Mouse (Mus musculus) gastrocnemius, adult 8-10 months (tissue): ENCODE measurements around the gene Auts2. TPM values are rescaled to one million over a fixed set of nuclear protein-coding genes. Genes with fewer than 3 reads are reported as not detected.

Source experiments
- DNase-seq, 2 experiments: peaks; one replicate each; pipeline ENCODE4 v3.0.0; 2022; ENCODE audit warnings: low spot score in 2 of 2
- total RNA-seq, 4 experiments: library from RNA; stranded (reverse); gene quantifications; 2 replicates each; pipeline ENCODE4 v1.2.4; 2022

Auts2 gene
- total RNA-seq, 4 experiments from 2014 or later: 7.6 to 18.8 (median 12.4) TPM

DNA sequence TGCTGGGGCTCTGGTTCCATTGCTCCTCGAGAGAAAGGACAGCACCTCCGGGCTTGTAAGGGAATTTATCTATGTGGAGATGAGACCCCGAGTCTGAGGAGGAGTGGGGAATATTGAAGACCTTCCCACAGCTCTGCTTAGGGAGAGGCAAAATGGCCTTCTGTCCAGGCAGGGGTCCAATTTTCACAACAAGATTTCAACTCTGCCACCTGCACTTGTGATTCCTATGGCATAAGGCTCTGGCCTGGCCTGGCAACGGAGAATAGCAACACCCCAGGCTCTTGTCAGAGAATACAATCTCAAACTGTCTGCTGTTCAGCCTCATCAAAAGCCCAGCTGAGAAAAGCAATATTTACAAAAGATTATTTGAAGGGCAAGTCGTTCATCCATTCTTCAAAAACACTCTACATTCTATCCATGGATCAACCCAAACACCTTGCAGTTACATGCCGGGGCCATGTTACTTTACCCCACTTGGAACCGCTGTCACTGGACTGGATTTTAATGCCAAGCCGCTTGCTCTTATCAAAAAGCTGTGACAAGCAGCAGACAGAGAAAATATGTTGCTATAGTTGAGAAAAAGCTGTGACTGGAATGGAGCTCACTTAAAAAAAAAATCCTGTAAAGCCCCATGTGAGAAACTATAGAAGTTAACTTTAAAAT lies 856.1 kb downstream of the Auts2 start:
- DNase-seq: no peak

DNA sequence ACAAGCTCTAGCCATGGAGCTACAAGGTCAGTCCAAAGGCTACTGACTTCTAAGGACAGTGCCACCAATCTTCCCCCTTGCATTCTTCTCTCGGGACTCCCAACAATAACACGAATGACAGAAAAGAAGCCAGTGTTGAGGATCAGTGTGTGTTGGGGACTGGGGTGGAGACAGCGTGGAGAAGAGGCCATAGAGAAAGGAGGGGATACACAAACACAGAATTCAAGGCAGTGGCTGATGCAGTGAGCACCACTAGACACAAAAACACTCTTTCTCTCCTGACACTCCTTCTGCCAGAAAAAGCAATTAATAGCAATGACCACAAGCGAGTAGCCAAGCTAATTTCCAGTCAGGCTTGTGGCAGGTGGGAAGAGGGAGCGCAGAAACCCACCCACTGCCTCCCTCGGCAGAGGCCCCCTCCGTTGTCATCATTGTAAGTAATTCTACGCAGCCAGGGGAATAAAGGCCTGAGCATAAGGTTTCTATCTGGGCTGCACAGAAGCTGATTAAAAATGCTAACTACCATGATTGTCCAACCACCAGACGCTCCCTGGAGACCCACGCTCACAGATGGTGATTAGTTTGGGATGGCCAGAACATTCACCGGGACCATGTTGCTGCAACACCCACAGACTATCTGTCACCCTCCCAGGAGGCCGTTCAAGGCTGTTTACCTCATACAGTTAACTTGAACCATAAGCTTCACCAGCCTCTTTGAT lies 862.9 kb downstream of the Auts2 start:
- DNase-seq: no peak

GRCm38 (mm10) chr5:131679523-131679922 lies 863.6 kb downstream of the Auts2 start:
- DNase-seq: no peak

- no peak for DNase-seq
Measured at GRCm38 (mm10) chr5:131677518-131677917, 865.6 kb downstream of the Auts2 start.

GRCm38 (mm10) chr5:131673696-131674095 lies 869.4 kb downstream of the Auts2 start:
- peak; percentile 8 to 24 for DNase-seq

- DNase-seq: no peak
Measured at GRCm38 (mm10) chr5:131665068-131665467, 878.1 kb downstream of the Auts2 start.

DNA sequence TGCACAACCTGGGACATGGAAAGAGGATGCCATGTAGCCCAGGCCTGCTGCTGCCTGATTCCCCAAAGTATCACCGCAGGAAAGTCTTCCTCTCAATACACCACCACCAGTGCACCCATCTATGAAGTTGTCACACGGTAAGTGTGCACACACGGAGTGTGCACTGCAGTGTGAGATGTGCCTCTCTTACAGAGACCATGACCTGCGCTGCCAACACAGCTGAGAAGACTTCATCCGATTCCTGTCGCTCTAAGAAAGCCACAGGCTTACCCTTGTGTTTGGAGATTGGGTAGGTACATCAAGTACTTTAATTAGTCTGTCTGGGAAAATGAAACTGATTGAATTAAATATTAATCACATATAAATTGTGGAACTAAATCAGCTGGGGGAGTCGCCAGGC lies 878.5 kb downstream of the Auts2 start:
- no peak for DNase-seq

GRCm38 (mm10) chr5:131662657-131663056 lies 880.5 kb downstream of the Auts2 start:
- DNase-seq: peak in 1 of 2 experiments; percentile 6

- no peak for DNase-seq
Measured at GRCm38 (mm10) chr5:131658822-131659515, 884.2 kb downstream of the Auts2 start.

- DNase-seq: no peak
Measured at GRCm38 (mm10) chr5:131654206-131654605, 888.9 kb downstream of the Auts2 start.

- no peak for DNase-seq
Measured at GRCm38 (mm10) chr5:131650381-131650891, 892.7 kb downstream of the Auts2 start.

GRCm38 (mm10) chr5:131647683-131648119 lies 895.4 kb downstream of the Auts2 start:
- DNase-seq: peak in 1 of 2 experiments; percentile 26

GRCm38 (mm10) chr5:131647104-131647682 lies 896.0 kb downstream of the Auts2 start:
- DNase-seq: no peak

- no peak for DNase-seq
Measured at GRCm38 (mm10) chr5:131646192-131646775, 896.9 kb downstream of the Auts2 start.

DNA sequence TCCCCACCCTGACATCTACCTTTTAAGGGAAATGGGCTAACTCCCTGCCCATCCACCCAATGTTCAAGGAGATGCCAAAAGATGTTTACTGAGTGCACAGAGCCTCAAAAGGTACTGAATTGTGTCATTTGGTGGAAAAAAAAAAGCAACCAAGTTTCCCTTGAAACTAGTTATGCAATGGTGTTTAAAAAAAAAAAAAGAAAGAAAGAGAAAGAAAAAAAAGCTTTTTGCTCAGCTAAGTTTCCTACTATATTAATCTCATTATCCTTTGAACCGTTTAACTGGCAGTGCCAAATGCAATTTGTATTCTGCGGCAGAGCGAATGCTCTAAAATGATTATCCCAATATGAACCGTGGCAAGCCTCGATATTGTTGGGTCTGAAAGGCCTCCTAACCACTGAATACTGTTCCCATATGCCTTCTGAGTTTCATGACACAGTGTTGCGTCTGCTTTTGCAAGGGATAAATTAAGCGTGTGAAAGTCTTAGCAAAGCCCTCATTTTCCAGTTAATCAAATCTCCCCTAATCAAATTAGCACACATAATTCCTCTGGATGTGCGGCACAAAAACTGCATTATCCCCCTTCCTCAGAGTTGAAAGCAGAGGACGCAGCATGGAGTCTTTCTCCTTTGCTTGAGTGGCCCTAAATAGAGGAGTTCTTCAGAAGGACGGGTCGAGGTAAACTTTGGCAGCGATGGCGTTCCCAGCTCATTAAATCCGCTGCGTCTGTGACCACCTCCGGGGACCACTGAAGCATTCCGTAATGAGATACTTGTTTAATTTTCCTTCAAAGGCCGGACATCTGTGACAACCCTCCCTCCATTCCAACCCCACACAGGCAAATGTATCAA lies 897.6 kb downstream of the Auts2 start:
- no peak for DNase-seq

DNA sequence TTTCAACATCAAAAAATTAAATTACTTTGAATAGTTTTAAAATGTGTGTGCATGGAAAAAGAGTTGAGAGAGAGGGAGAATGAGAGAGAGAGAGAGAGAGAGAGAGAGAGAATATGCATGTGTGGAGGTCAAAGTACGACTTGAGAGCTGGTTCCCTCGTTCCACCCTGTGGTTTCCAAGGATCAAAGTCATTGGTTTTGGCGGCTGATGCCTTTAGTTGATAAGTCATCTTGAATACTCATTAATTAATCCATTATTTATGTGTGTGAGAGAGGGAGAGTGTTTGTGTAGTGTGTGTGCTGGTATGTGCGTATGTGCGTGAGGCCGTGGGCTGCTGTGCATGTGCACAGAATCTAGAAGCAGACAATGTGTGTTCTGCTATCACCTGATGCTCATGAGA lies 898.8 kb downstream of the Auts2 start:
- no peak for DNase-seq

- no peak for DNase-seq
Measured at GRCm38 (mm10) chr5:131643176-131644174, 899.7 kb downstream of the Auts2 start.

DNA sequence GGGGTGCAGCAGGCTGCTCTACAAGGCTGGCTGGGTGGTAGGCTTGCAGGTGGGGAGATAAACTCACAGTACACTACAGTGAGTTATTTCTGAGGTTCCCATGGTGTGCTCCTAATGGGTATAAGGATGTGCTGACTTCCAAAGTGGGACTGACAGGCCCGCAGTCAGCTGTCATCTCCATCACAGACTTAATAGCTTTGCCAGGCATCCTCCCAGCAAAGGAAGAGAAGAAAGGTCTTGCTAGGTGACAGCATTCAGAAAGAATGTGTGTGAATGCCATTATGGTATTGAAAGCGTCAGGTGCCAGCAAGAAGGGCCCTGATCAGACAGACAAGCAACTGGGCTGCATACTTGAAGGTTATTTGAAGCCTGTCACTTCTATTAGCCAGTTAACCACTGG lies 900.4 kb downstream of the Auts2 start:
- DNase-seq: no peak

DNA sequence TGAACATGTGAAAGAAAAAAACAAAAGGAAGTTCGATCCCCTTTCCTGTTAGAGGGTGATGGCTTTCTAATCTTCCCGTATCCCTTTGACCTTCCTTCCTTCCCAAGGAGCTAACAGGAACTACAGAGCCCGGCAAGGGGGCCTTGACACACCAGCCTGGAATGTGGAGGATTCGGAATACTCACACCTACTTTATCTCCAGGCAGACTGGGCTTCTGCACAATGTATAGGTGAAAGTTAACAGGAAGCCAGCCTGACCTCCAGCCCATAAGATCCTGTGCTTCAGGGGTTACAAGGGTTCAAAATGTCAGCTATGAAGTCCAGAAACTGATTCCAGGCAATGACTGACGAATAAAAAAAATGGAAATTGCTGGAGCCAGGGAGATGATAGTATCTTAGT lies 906.7 kb downstream of the Auts2 start:
- DNase-seq: no peak
